Mouse (Mus musculus) hindbrain, embryonic 12.5 days (tissue): ENCODE measurements around the gene Mapk7. TPM values are rescaled to one million over a fixed set of nuclear protein-coding genes. Genes with fewer than 3 reads are reported as not detected.
A peak's percentile ranks its signal among the peaks of the same experiment; 100 is the strongest.

Experiments used
- ATAC-seq: fragments of 200-750 bp; cut with Nextera tagmentation; 2 replicates; pipeline ENCODE4 v1.8.0; 2017; ENCODE audit warnings: moderate TSS enrichment; ENCODE audit not compliant: low FRiP score
- H3K27ac ChIP-seq: fragments of 300-500 bp; sonication (generic); 2 replicates; pipeline ENCODE4 v1.5.1; 2016; ENCODE audit warnings: mild to moderate bottlenecking
- H3K27me3 ChIP-seq: fragments of 300-500 bp; sonication (generic); 2 replicates; pipeline ENCODE4 v1.6.1; 2016; ENCODE audit warnings: mild to moderate bottlenecking
- H3K36me3 ChIP-seq: fragments of 300-500 bp; sonication (generic); 2 replicates; pipeline ENCODE4 v1.6.1; 2016; ENCODE audit warnings: mild to moderate bottlenecking
- H3K4me1 ChIP-seq: fragments of 300-500 bp; sonication (generic); 2 replicates; pipeline ENCODE4 v1.6.1; 2016
- H3K4me2 ChIP-seq: fragments of 300-500 bp; sonication (generic); replicated peaks from 2 replicates; pipeline ENCODE4 v1.6.1; 2016; ENCODE audit warnings: mild to moderate bottlenecking
- H3K4me3 ChIP-seq: fragments of 300-500 bp; sonication (generic); 2 replicates; pipeline ENCODE4 v1.5.1; 2016; ENCODE audit warnings: mild to moderate bottlenecking
- H3K9ac ChIP-seq: fragments of 300-500 bp; sonication (generic); 2 replicates; pipeline ENCODE4 v1.6.1; 2016; ENCODE audit warnings: mild to moderate bottlenecking, moderate library complexity
- H3K9me3 ChIP-seq: fragments of 300-500 bp; sonication (generic); replicated peaks from 2 replicates; pipeline ENCODE4 v1.6.1; 2016; ENCODE audit warnings: mild to moderate bottlenecking
- WGBS: fragments of 180-500 bp; shearing (Covaris S2); methylation state at CpG from one replicate; pipeline ENCODE4 v1.1.7; 2016; 5-methylcytosine and 5-hydroxymethylcytosine counted together
- polyA plus RNA-seq: library from polyadenylated mRNA; unstranded; fragments of >200 nt; fragmentation: Nextera tagmentation; extraction: Ambion mirVana; gene quantifications from 2 replicates; pipeline ENCODE4 v1.2.1, GENCODE M21; 2016

Mapk7 gene
- polyA plus RNA-seq, 1 experiment from 2014 or later, result 94.9 TPM

DNA sequence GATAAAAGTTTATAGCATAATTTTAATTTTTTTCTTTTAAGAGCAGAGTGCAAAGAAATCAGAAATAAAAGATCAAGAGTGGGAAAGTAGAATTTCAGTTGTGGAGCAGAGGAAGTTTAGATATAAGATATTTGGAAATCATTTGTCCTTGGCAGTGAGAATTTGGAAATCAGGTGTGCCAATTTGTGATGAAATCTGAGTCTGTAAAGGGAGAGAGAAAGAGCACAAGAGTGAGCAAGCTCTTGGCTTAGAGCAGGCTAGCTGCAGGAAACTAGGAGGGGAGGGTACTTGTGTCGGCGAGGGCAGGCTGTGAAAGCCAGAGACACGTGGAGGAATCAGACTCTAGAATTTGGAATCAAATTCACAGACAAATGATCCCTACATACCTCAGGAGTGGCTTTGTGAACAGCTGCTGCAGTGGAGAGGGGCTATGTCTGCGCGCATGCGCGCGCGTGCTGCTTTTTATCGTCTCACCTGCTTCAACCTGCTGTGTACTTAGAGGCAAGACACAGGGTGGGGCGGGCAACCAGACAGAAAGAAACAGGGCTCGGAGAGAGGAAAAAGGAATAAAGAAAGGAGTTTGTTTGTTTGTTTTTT, 17.3 kb downstream of the Mapk7 start:
- Histone ChIP-seq H3K4me3 (0 out of 2 replicates have a peak overlapping the region, but pooled peaks have one; percentile 3), H3K4me2 (peak overlapping the region; percentile 24), H3K9me3 (no peaks in the 10 kb centered on the region), H3K9ac (no peak overlapping the region), H3K4me1 (peaks cover 13% of the 10 kb centered on the region), H3K36me3 (no peaks in the 10 kb centered on the region), H3K27me3 (no peaks in the 10 kb centered on the region), H3K27ac (peak overlapping the region; percentile 30; the same call in 1 of the 2 replicates)
- 62% methylated on average over 12 of the region's 12 CpGs for WGBS
- no peak for ATAC-seq

- ATAC-seq, result no peak
- Histone ChIP-seq H3K27ac (no peak overlapping the region), H3K36me3 (no peaks in the 10 kb centered on the region), H3K4me1 (peaks cover 8% of the 10 kb centered on the region), H3K4me3 (no peak overlapping the region), H3K9ac (no peak overlapping the region), H3K9me3 (no peaks in the 10 kb centered on the region), H3K4me2 (no peak overlapping the region), H3K27me3 (no peaks in the 10 kb centered on the region)
- WGBS, result 80% methylated on average over 4 of the region's 4 CpGs
Observed at GRCm38 (mm10) chr11:61473630-61474029, 20.6 kb downstream of the Mapk7 start.

DNA sequence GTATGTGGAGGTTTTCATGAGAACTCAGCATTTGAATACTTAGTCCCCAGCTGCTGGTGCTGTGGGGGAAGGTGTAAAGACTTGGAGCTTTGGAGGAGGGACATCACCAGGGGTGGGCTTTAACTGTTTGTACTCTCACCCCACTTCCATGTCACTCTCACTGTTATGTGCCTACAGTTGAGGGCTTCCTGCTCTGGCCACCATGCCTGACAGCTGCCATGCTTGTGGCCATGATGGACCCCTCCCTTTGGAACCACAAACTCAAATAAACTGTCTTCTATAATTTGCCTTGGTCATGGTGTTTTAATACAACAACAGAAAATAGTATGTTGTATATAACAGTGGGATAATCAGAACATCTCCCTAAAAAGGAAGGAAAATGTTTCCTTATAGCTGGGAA, 23.3 kb downstream of the Mapk7 start:
- no peak for ATAC-seq
- H3K27me3 ChIP-seq, result no peaks in the 10 kb centered on the region
- H3K4me2 ChIP-seq, result no peak overlapping the region
- H3K36me3 ChIP-seq, result no peaks in the 10 kb centered on the region
- H3K27ac ChIP-seq, result no peak overlapping the region
- no peak overlapping the region for H3K9ac ChIP-seq
- H3K4me1 ChIP-seq, result no peaks in the 10 kb centered on the region
- no peaks in the 10 kb centered on the region for H3K9me3 ChIP-seq
- no peak overlapping the region for H3K4me3 ChIP-seq

DNA sequence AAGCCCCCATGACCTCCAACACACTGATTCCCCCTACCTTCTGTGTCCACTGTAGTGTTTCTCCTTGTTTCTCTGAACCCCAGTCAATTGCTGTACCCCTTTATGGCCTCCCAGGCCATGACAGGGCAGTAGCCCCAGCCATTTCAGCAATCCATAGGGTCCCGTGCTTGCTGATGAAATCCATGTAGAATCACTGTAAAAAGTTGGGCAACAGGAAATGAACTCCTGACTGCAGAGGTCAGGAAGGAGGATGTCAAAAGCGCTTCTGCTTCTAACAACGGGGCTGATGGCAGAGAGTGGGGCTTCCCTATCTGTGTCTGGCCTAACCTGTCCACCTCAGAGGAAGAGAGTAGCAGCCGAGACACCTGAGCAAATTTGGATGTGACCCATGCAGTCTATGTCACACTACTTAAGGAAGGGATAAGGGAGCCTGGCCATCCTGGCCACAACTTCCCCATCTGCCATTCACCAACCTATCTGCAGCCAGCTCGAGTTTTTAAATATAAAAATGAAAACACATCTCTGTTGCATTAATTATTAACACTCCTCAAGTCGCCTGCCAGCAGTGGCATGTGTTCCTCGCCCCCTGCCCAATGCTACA, 24.8 kb downstream of the Mapk7 start:
- H3K27me3 ChIP-seq, result no peaks in the 10 kb centered on the region
- no peaks in the 10 kb centered on the region for H3K36me3 ChIP-seq
- 65% methylated on average over 7 of the region's 7 CpGs for WGBS
- no peaks in the 10 kb centered on the region for H3K9me3 ChIP-seq
- no peak overlapping the region for H3K4me2 ChIP-seq
- H3K9ac ChIP-seq, result no peak overlapping the region
- no peak overlapping the region for H3K27ac ChIP-seq
- H3K4me1 ChIP-seq, result no peaks in the 10 kb centered on the region
- no peak overlapping the region for H3K4me3 ChIP-seq
- no peak for ATAC-seq

DNA sequence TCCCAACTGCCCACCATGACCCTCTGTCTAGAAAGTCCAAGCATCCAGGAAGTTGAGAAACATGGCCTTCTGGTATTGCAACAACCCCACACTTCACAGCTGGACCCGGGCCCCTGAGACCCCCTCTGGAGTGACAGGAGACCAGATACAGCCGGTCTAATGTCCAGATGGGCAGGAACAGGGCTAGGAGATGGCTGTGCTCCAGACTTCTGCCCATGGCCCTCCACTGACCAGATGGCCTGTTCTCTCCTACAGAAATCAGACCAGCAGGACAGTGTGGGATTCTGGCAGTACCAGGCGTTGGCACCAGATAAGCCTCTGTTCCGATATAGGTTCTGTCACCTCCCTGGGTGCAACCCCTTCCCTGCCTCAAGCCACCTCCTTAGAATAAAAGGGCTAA, 25.7 kb downstream of the Mapk7 start:
- H3K27ac ChIP-seq, result no peak overlapping the region
- H3K27me3 ChIP-seq, result no peaks in the 10 kb centered on the region
- WGBS, result 89% methylated on average over 4 of the region's 4 CpGs
- H3K4me2 ChIP-seq, result no peak overlapping the region
- no peak overlapping the region for H3K9ac ChIP-seq
- no peak overlapping the region for H3K4me3 ChIP-seq
- H3K36me3 ChIP-seq, result no peaks in the 10 kb centered on the region
- no peaks in the 10 kb centered on the region for H3K9me3 ChIP-seq
- H3K4me1 ChIP-seq, result no peaks in the 10 kb centered on the region
- ATAC-seq, result no peak

GRCm38 (mm10) chr11:61465422-61465821, 28.8 kb downstream of the Mapk7 start:
- ATAC-seq, result no peak
- H3K4me2 ChIP-seq, result no peak overlapping the region
- H3K36me3 ChIP-seq, result no peaks in the 10 kb centered on the region
- whole genome bisulfite sequencing, result 62% methylated on average over 4 of the region's 4 CpGs
- H3K27me3 ChIP-seq, result no peaks in the 10 kb centered on the region
- H3K4me1 ChIP-seq, result no peaks in the 10 kb centered on the region
- no peaks in the 10 kb centered on the region for H3K9me3 ChIP-seq
- no peak overlapping the region for H3K9ac ChIP-seq
- H3K27ac ChIP-seq, result no peak overlapping the region
- H3K4me3 ChIP-seq, result no peak overlapping the region

DNA sequence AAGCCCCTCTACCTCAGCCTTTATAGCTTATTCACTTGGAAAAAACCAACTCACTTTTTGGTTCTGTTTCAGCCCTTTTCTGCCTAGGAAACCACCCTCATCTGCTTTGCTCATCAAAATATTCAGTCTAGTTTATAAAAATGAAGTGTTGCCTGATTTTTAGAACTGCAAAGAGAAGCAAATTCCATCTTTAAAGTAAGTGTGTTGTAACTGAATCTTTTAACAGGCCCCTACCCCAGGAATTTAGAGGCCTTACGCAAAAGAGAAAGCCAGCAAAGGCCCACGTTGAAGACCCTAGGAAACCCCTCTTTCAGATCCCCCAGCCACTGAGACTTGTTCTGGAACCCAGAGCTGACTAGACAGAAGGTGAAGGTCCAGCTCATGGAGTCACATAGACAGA, 30.1 kb downstream of the Mapk7 start:
- Histone ChIP-seq H3K4me2 (no peak overlapping the region), H3K9ac (no peak overlapping the region), H3K4me3 (no peak overlapping the region), H3K27me3 (no peaks in the 10 kb centered on the region), H3K36me3 (no peaks in the 10 kb centered on the region), H3K4me1 (no peaks in the 10 kb centered on the region), H3K27ac (no peak overlapping the region), H3K9me3 (no peaks in the 10 kb centered on the region)
- WGBS, result 74% methylated on average over 2 of the region's 2 CpGs
- no peak for ATAC-seq

- H3K9me3 ChIP-seq, result no peaks in the 10 kb centered on the region
- H3K9ac ChIP-seq, result no peak overlapping the region
- no peak overlapping the region for H3K27ac ChIP-seq
- H3K27me3 ChIP-seq, result peaks cover 3% of the 10 kb centered on the region; the same call in 1 of the 2 replicates
- ATAC-seq, result no peak
- H3K4me1 ChIP-seq, result peaks cover 26% of the 10 kb centered on the region
- no peaks in the 10 kb centered on the region for H3K36me3 ChIP-seq
- H3K4me3 ChIP-seq, result no peak overlapping the region
- no peak overlapping the region for H3K4me2 ChIP-seq
- WGBS, result 76% methylated on average over 24 of the region's 24 CpGs
Observed at GRCm38 (mm10) chr11:61449499-61450292, 44.5 kb downstream of the Mapk7 start.

DNA sequence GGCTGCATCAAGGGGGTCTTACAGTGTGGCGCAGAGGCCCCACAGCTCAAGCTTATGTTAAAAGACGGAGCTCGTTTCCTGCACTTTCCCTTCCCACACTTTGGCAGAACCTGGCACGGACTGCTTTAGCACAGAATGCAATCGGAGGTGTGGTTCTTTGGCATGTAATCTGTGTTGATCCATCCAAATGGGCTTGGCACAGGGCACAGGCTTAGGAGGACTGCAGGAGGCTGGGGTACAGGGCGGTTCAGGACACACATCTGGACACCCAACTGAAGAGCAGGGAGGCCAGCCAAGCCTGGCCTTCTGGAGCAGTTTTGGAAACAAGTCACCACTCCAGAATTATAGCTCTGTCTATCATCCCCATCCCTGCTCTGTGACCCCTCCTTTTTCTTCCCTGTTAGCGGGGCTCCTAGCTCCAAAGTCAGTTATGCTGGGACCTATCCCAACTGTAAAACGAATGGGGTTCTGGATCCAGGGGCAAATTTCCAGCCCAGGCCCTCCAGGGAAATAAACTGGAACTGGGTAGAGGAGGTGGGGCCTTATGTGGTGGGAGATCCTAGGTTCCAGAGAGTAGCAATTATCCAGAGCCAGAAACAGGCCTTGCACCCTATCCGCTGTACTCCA, 45.5 kb downstream of the Mapk7 start:
- Histone ChIP-seq H3K4me2 (no peak overlapping the region), H3K9ac (no peak overlapping the region), H3K4me3 (no peak overlapping the region), H3K9me3 (no peaks in the 10 kb centered on the region), H3K4me1 (peaks cover 20% of the 10 kb centered on the region), H3K36me3 (no peaks in the 10 kb centered on the region), H3K27ac (no peak overlapping the region), H3K27me3 (peaks cover 3% of the 10 kb centered on the region; the same call in 1 of the 2 replicates)
- WGBS, result 75% methylated on average over 9 of the region's 9 CpGs
- no peak for ATAC-seq

- Histone ChIP-seq H3K27me3 (peaks cover 3% of the 10 kb centered on the region; the same call in 1 of the 2 replicates), H3K4me3 (no peak overlapping the region), H3K4me2 (no peak overlapping the region), H3K27ac (no peak overlapping the region), H3K9ac (no peak overlapping the region), H3K4me1 (peaks cover 13% of the 10 kb centered on the region), H3K9me3 (no peaks in the 10 kb centered on the region), H3K36me3 (no peaks in the 10 kb centered on the region)
- 53% methylated on average over 5 of the region's 5 CpGs for WGBS
- no peak for ATAC-seq
Observed at GRCm38 (mm10) chr11:61448041-61448440, 46.2 kb downstream of the Mapk7 start.

DNA sequence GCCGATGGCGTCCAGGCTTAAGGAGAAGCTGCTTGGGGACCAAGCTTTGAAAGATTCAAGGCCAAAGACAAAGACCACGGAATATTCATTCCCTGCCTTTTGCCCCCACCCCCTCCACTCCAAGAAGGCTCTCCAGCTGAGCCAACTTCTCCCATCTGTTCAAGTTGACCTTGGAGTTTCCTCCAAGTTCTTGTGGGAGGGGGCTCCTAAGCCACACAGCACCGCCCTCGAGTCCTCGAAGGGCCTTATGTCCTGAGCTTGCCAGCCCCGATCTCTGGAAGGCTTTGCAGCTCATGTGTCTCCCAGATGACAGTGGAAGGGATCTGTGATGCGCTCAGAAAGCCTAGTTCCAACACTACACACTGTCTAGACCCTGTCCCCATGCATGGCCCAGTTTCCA, 46.9 kb downstream of the Mapk7 start:
- Histone ChIP-seq H3K9ac (no peak overlapping the region), H3K4me3 (no peak overlapping the region), H3K27ac (no peak overlapping the region), H3K36me3 (no peaks in the 10 kb centered on the region), H3K27me3 (no peaks in the 10 kb centered on the region; the same call in 1 of the 2 replicates), H3K4me2 (no peak overlapping the region), H3K9me3 (no peaks in the 10 kb centered on the region), H3K4me1 (peaks cover 10% of the 10 kb centered on the region)
- ATAC-seq, result no peak
- 83% methylated on average over 8 of the region's 8 CpGs for WGBS

DNA sequence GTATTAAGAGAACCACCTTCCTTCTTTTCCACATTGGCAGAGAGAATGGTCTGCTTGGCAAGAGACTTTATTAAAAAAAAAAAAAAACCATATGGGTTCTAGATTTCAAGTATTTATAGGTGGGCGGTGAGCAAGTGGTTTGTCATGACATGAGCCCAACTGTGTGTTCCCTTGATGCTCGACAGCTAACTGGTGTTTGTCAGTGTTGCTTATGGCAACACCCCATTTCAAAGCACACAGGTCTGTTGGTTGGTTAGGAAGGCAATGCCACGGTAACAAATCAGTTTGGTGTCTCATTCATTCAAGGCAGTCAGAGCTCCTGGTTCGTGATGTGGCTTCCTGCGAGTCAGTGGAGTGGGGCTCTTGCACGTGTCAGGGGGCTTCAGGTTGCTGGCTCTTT, 50.4 kb downstream of the Mapk7 start:
- Histone ChIP-seq H3K27ac (no peak overlapping the region), H3K4me1 (peaks cover 7% of the 10 kb centered on the region), H3K9me3 (no peaks in the 10 kb centered on the region), H3K36me3 (no peaks in the 10 kb centered on the region), H3K4me3 (no peak overlapping the region), H3K9ac (no peak overlapping the region), H3K4me2 (no peak overlapping the region), H3K27me3 (no peaks in the 10 kb centered on the region)
- WGBS, result 92% methylated on average over 6 of the region's 6 CpGs
- ATAC-seq, result no peak
